Mouse (Mus musculus) lung, embryonic 15.5 days (tissue): ENCODE data around the gene Saysd1. TPM values are rescaled to one million over a fixed set of nuclear protein-coding genes. Genes with fewer than 3 reads are reported as not detected.

ENCODE experiments used
- ATAC-seq: fragments of 200-750 bp; cut with Nextera tagmentation; 2 replicates; pipeline ENCODE4 v1.8.0; 2017; ENCODE audit warnings: moderate number of reproducible peaks, borderline replicate concordance; ENCODE audit not compliant: low FRiP score, low TSS enrichment; ENCODE audit errors: extremely low read depth
- H3K27ac ChIP-seq: fragments of 300-500 bp; sonication (generic); 2 replicates; pipeline ENCODE4 v1.5.1; 2015; ENCODE audit warnings: moderate library complexity, mild to moderate bottlenecking, inconsistent platforms
- H3K27me3 ChIP-seq: fragments of 300-500 bp; sonication (generic); 2 replicates; pipeline ENCODE4 v1.6.1; 2015; ENCODE audit warnings: inconsistent platforms
- H3K36me3 ChIP-seq: fragments of 300-500 bp; sonication (generic); 2 replicates; pipeline ENCODE4 v1.6.1; 2015; ENCODE audit warnings: inconsistent platforms
- H3K4me1 ChIP-seq: fragments of 300-500 bp; sonication (generic); 2 replicates; pipeline ENCODE4 v1.6.1; 2015; ENCODE audit warnings: inconsistent platforms
- H3K4me2 ChIP-seq: fragments of 300-500 bp; sonication (generic); 2 replicates; pipeline ENCODE4 v1.6.1; 2015; ENCODE audit warnings: inconsistent platforms, mild to moderate bottlenecking, moderate library complexity
- H3K4me3 ChIP-seq: fragments of 300-500 bp; sonication (generic); 2 replicates; pipeline ENCODE4 v1.5.1; 2015; ENCODE audit warnings: mild to moderate bottlenecking, inconsistent platforms
- H3K9ac ChIP-seq: fragments of 300-500 bp; sonication (generic); 2 replicates; pipeline ENCODE4 v1.6.1; 2015; ENCODE audit warnings: inconsistent platforms
- H3K9me3 ChIP-seq: fragments of 300-500 bp; sonication (generic); 2 replicates; pipeline ENCODE4 v1.6.1; 2016; ENCODE audit warnings: inconsistent platforms
- WGBS: fragments of 180-500 bp; shearing (Covaris S2); methylation state at CpG from one replicate; pipeline ENCODE4 v1.1.7; 2015; 5-methylcytosine and 5-hydroxymethylcytosine counted together
- polyA plus RNA-seq: library from polyadenylated mRNA; unstranded; fragments of >200 nt; fragmentation: Nextera tagmentation; extraction: Ambion mirVana; gene quantifications from 2 replicates; pipeline ENCODE4 v1.2.1, GENCODE M21; 2015

Saysd1 gene
- polyA plus RNA-seq, 1 experiment from 2014 or later, result 12.0 TPM

GRCm38 (mm10) chr14:20175705-20176104 is 37.4 kb upstream of the Saysd1 start:
- no peak for ATAC-seq
- Histone ChIP-seq H3K9ac (no peak overlapping the region), H3K36me3 (no peaks in the 10 kb centered on the region), H3K4me1 (peaks cover 68% of the 10 kb centered on the region), H3K9me3 (no peaks in the 10 kb centered on the region), H3K4me3 (no peak overlapping the region), H3K27ac (no peak overlapping the region), H3K27me3 (no peaks in the 10 kb centered on the region), H3K4me2 (no peak overlapping the region)
- 83% methylated on average over 4 of the region's 4 CpGs for WGBS

GRCm38 (mm10) chr14:20175114-20175513 is 36.8 kb upstream of the Saysd1 start:
- peaks cover 62% of the 10 kb centered on the region for H3K4me1 ChIP-seq
- no peak overlapping the region for H3K9ac ChIP-seq

GRCm38 (mm10) chr14:20174696-20175095 is 36.4 kb upstream of the Saysd1 start:
- Histone ChIP-seq H3K27ac (no peak overlapping the region), H3K36me3 (no peaks in the 10 kb centered on the region), H3K27me3 (no peaks in the 10 kb centered on the region), H3K9me3 (no peaks in the 10 kb centered on the region), H3K9ac (no peak overlapping the region), H3K4me1 (peaks cover 58% of the 10 kb centered on the region), H3K4me3 (no peak overlapping the region), H3K4me2 (no peak overlapping the region)
- ATAC-seq, result no peak
- WGBS, result 77% methylated on average over 6 of the region's 6 CpGs

More at GRCm38 (mm10) chr14:20175114-20175513, 36.8 kb upstream of the Saysd1 start:
- H3K27ac ChIP-seq, result no peak overlapping the region
- 69% methylated on average over 7 of the region's 7 CpGs for WGBS
- no peak overlapping the region for H3K4me3 ChIP-seq
- H3K9me3 ChIP-seq, result no peaks in the 10 kb centered on the region
- H3K36me3 ChIP-seq, result no peaks in the 10 kb centered on the region
- H3K27me3 ChIP-seq, result no peaks in the 10 kb centered on the region
- no peak overlapping the region for H3K4me2 ChIP-seq
- ATAC-seq, result no peak

GRCm38 (mm10) chr14:20173873-20174490 is 35.6 kb upstream of the Saysd1 start:
- H3K4me3 ChIP-seq, result no peak overlapping the region
- peak overlapping the region; percentile 79; the same call in 1 of the 2 replicates for H3K27ac ChIP-seq
- peaks cover 51% of the 10 kb centered on the region for H3K4me1 ChIP-seq
- H3K27me3 ChIP-seq, result no peaks in the 10 kb centered on the region
- H3K9me3 ChIP-seq, result no peaks in the 10 kb centered on the region
- no peak overlapping the region for H3K4me2 ChIP-seq
- H3K9ac ChIP-seq, result no peak overlapping the region
- 75% methylated on average over 14 of the region's 14 CpGs for WGBS
- ATAC-seq, result no peak
- no peaks in the 10 kb centered on the region for H3K36me3 ChIP-seq

- no peak for ATAC-seq
- H3K36me3 ChIP-seq, result no peaks in the 10 kb centered on the region
- H3K4me3 ChIP-seq, result no peak overlapping the region
- WGBS, result 25% methylated on average over 4 of the region's 4 CpGs
- no peaks in the 10 kb centered on the region for H3K9me3 ChIP-seq
- H3K4me1 ChIP-seq, result peaks cover 40% of the 10 kb centered on the region
- peak overlapping the region; percentile 19; the same call in 1 of the 2 replicates for H3K4me2 ChIP-seq
- peak overlapping the region; percentile 79 for H3K27ac ChIP-seq
- H3K9ac ChIP-seq, result no peak overlapping the region
- no peaks in the 10 kb centered on the region for H3K27me3 ChIP-seq
Observed at GRCm38 (mm10) chr14:20172924-20173323, 34.6 kb upstream of the Saysd1 start.

GRCm38 (mm10) chr14:20172509-20172908 is 34.2 kb upstream of the Saysd1 start:
- WGBS, result 32% methylated on average over 5 of the region's 5 CpGs
- Histone ChIP-seq H3K4me1 (peaks cover 39% of the 10 kb centered on the region), H3K4me2 (peak overlapping the region; percentile 19; the same call in 1 of the 2 replicates), H3K27me3 (no peaks in the 10 kb centered on the region), H3K9ac (no peak overlapping the region), H3K4me3 (no peak overlapping the region), H3K36me3 (no peaks in the 10 kb centered on the region), H3K27ac (peak overlapping the region; percentile 79), H3K9me3 (no peaks in the 10 kb centered on the region)
- peak; percentile 58; the same call in 1 of the 2 replicates for ATAC-seq

- Histone ChIP-seq H3K27me3 (no peaks in the 10 kb centered on the region), H3K27ac (0 out of 2 replicates have a peak overlapping the region, but pooled peaks have one; percentile 79), H3K9ac (no peak overlapping the region), H3K36me3 (no peaks in the 10 kb centered on the region), H3K9me3 (no peaks in the 10 kb centered on the region), H3K4me2 (no peak overlapping the region), H3K4me1 (peaks cover 41% of the 10 kb centered on the region), H3K4me3 (no peak overlapping the region)
- WGBS, result 54% methylated on average over 3 of the region's 3 CpGs
- ATAC-seq, result no peak
Observed at GRCm38 (mm10) chr14:20171840-20172239, 33.5 kb upstream of the Saysd1 start.

GRCm38 (mm10) chr14:20169251-20169650 is 30.9 kb upstream of the Saysd1 start:
- no peak overlapping the region for H3K27ac ChIP-seq
- ATAC-seq, result no peak
- H3K9ac ChIP-seq, result no peak overlapping the region
- no peak overlapping the region for H3K4me3 ChIP-seq
- WGBS, result 90% methylated on average over 4 of the region's 4 CpGs
- no peak overlapping the region for H3K4me2 ChIP-seq
- H3K27me3 ChIP-seq, result no peaks in the 10 kb centered on the region
- peaks cover 57% of the 10 kb centered on the region for H3K4me1 ChIP-seq
- H3K9me3 ChIP-seq, result no peaks in the 10 kb centered on the region
- no peaks in the 10 kb centered on the region for H3K36me3 ChIP-seq

GRCm38 (mm10) chr14:20168478-20168877 is 30.1 kb upstream of the Saysd1 start:
- Histone ChIP-seq H3K27me3 (no peaks in the 10 kb centered on the region), H3K27ac (no peak overlapping the region), H3K4me2 (no peak overlapping the region), H3K4me1 (peaks cover 52% of the 10 kb centered on the region), H3K4me3 (no peak overlapping the region), H3K36me3 (no peaks in the 10 kb centered on the region), H3K9me3 (no peaks in the 10 kb centered on the region), H3K9ac (no peak overlapping the region)
- ATAC-seq, result no peak
- 75% methylated on average over 1 of the region's 1 CpGs for WGBS

GRCm38 (mm10) chr14:20168054-20168453 is 29.7 kb upstream of the Saysd1 start:
- no peak overlapping the region for H3K9ac ChIP-seq
- H3K27me3 ChIP-seq, result no peaks in the 10 kb centered on the region
- WGBS, result 87% methylated on average over 2 of the region's 2 CpGs
- no peak overlapping the region for H3K4me3 ChIP-seq
- no peak overlapping the region for H3K27ac ChIP-seq
- H3K9me3 ChIP-seq, result no peaks in the 10 kb centered on the region
- H3K4me1 ChIP-seq, result peaks cover 52% of the 10 kb centered on the region
- no peak for ATAC-seq
- H3K4me2 ChIP-seq, result no peak overlapping the region
- H3K36me3 ChIP-seq, result no peaks in the 10 kb centered on the region

GRCm38 (mm10) chr14:20165413-20165812 is 27.1 kb upstream of the Saysd1 start:
- Histone ChIP-seq H3K9me3 (no peaks in the 10 kb centered on the region), H3K4me1 (peaks cover 57% of the 10 kb centered on the region), H3K27me3 (no peaks in the 10 kb centered on the region), H3K4me3 (no peak overlapping the region), H3K36me3 (no peaks in the 10 kb centered on the region), H3K9ac (no peak overlapping the region), H3K27ac (peak overlapping the region; percentile 21; the same call in 1 of the 2 replicates), H3K4me2 (no peak overlapping the region)
- ATAC-seq, result peak; percentile 63
- 48% methylated on average over 1 of the region's 1 CpGs for WGBS

- no peak overlapping the region for H3K4me3 ChIP-seq
- H3K4me1 ChIP-seq, result peaks cover 67% of the 10 kb centered on the region
- H3K9ac ChIP-seq, result no peak overlapping the region
- H3K4me2 ChIP-seq, result no peak overlapping the region
- WGBS, result 61% methylated on average over 7 of the region's 7 CpGs
- no peak for ATAC-seq
- H3K9me3 ChIP-seq, result no peaks in the 10 kb centered on the region
- no peaks in the 10 kb centered on the region for H3K27me3 ChIP-seq
- no peaks in the 10 kb centered on the region for H3K36me3 ChIP-seq
- H3K27ac ChIP-seq, result no peak overlapping the region
Observed at GRCm38 (mm10) chr14:20164438-20164837, 26.1 kb upstream of the Saysd1 start.
